Mouse (Mus musculus) neural tube, embryonic 14.5 days (tissue): Measurements from ENCODE around the gene Zbtb44. TPM values are rescaled to one million over a fixed set of nuclear protein-coding genes. Genes with fewer than 3 reads are reported as not detected.

Source experiments
- ATAC-seq: fragments of 200-750 bp; cut with Nextera tagmentation; 2 replicates; pipeline ENCODE4 v1.8.0; 2017; ENCODE audit warnings: low read depth, mild to moderate bottlenecking, moderate TSS enrichment, moderate library complexity
- H3K27ac ChIP-seq: fragments of 300-500 bp; sonication (generic); 2 replicates; pipeline ENCODE4 v1.5.1; 2014; ENCODE audit warnings: low read depth, mild to moderate bottlenecking, control low read depth, low read length, moderate library complexity, mixed read lengths
- H3K27me3 ChIP-seq: fragments of 300-500 bp; sonication (generic); 2 replicates; pipeline ENCODE4 v1.6.1; 2014; ENCODE audit warnings: low read length; ENCODE audit not compliant: control insufficient read depth, insufficient read depth
- H3K36me3 ChIP-seq: fragments of 300-500 bp; sonication (generic); 2 replicates; pipeline ENCODE4 v1.6.1; 2014; ENCODE audit warnings: low read length, mixed read lengths; ENCODE audit not compliant: control insufficient read depth, insufficient read depth
- H3K4me1 ChIP-seq: fragments of 300-500 bp; sonication (generic); 2 replicates; pipeline ENCODE4 v1.6.1; 2014; ENCODE audit warnings: low read length; ENCODE audit not compliant: control insufficient read depth, insufficient read depth
- H3K4me2 ChIP-seq: fragments of 300-500 bp; sonication (generic); 2 replicates; pipeline ENCODE4 v1.6.1; 2014; ENCODE audit warnings: mild to moderate bottlenecking, low read depth, low read length, control low read depth
- H3K4me3 ChIP-seq: fragments of 300-500 bp; sonication (generic); 2 replicates; pipeline ENCODE4 v1.5.1; 2014; ENCODE audit warnings: low read depth, low read length, control low read depth, mixed read lengths
- H3K9ac ChIP-seq: fragments of 300-500 bp; sonication (generic); replicated peaks from 2 replicates; pipeline ENCODE4 v1.6.1; 2014; ENCODE audit warnings: low read depth, mild to moderate bottlenecking, control low read depth, low read length, mixed read lengths
- H3K9me3 ChIP-seq: fragments of 300-500 bp; sonication (generic); 2 replicates; pipeline ENCODE4 v1.6.1; 2016; ENCODE audit warnings: low read length; ENCODE audit not compliant: control insufficient read depth
- WGBS: fragments of 180-500 bp; shearing (Covaris S2); extraction: QIAGEN DNeasy Blood & Tissue Kit; methylation state at CpG from one replicate; pipeline ENCODE4 v1.1.7; 2014; 5-methylcytosine and 5-hydroxymethylcytosine counted together
- polyA plus RNA-seq: library from polyadenylated mRNA; unstranded; fragments of >200 nt; fragmentation: Nextera tagmentation; extraction: Ambion mirVana; gene quantifications from 2 replicates; pipeline ENCODE4 v1.2.1, GENCODE M21; 2014

The Zbtb44 gene
- polyA plus RNA-seq, 1 experiment from 2014 or later: 5.7 TPM

- no peak for ATAC-seq
- H3K9me3 ChIP-seq: no peaks in the 10 kb centered on the region
- H3K9ac ChIP-seq: no peak overlapping the region
- H3K4me2 ChIP-seq: no peak overlapping the region
- no peaks in the 10 kb centered on the region for H3K36me3 ChIP-seq
- H3K4me1 ChIP-seq: no peaks in the 10 kb centered on the region
- WGBS: 95% methylated on average over 11 of the region's 11 CpGs
- no peaks in the 10 kb centered on the region for H3K27me3 ChIP-seq
- no peak overlapping the region for H3K4me3 ChIP-seq
- H3K27ac ChIP-seq: no peak overlapping the region
Measured at GRCm38 (mm10) chr9:31117088-31117487, 86.6 kb downstream of the Zbtb44 start.

GRCm38 (mm10) chr9:31117488-31117887, 87.0 kb downstream of the Zbtb44 start:
- Histone ChIP-seq H3K4me3 (no peak overlapping the region), H3K4me1 (no peaks in the 10 kb centered on the region), H3K27ac (no peak overlapping the region), H3K9me3 (no peaks in the 10 kb centered on the region), H3K9ac (no peak overlapping the region), H3K27me3 (no peaks in the 10 kb centered on the region), H3K4me2 (no peak overlapping the region), H3K36me3 (no peaks in the 10 kb centered on the region)
- WGBS: 86% methylated on average over 6 of the region's 6 CpGs
- no peak for ATAC-seq

- ATAC-seq: no peak
- H3K4me3 ChIP-seq: no peak overlapping the region
- H3K27ac ChIP-seq: no peak overlapping the region
- H3K36me3 ChIP-seq: no peaks in the 10 kb centered on the region
- H3K9ac ChIP-seq: no peak overlapping the region
- no peaks in the 10 kb centered on the region for H3K27me3 ChIP-seq
- H3K4me1 ChIP-seq: no peaks in the 10 kb centered on the region
- no peaks in the 10 kb centered on the region for H3K9me3 ChIP-seq
- 41% methylated on average over 11 of the region's 11 CpGs for WGBS
- no peak overlapping the region for H3K4me2 ChIP-seq
Measured at GRCm38 (mm10) chr9:31118520-31119298, 88.3 kb downstream of the Zbtb44 start.

- Histone ChIP-seq H3K9ac (no peak overlapping the region), H3K4me2 (no peak overlapping the region), H3K9me3 (no peaks in the 10 kb centered on the region), H3K27ac (no peak overlapping the region), H3K4me1 (no peaks in the 10 kb centered on the region), H3K27me3 (no peaks in the 10 kb centered on the region), H3K36me3 (no peaks in the 10 kb centered on the region), H3K4me3 (no peak overlapping the region)
- ATAC-seq: no peak
- 84% methylated on average over 5 of the region's 5 CpGs for WGBS
Measured at GRCm38 (mm10) chr9:31119405-31119804, 89.0 kb downstream of the Zbtb44 start.

- WGBS: 48% methylated on average over 11 of the region's 11 CpGs
- Histone ChIP-seq H3K9ac (no peak overlapping the region), H3K27me3 (no peaks in the 10 kb centered on the region), H3K9me3 (no peaks in the 10 kb centered on the region), H3K27ac (no peak overlapping the region), H3K4me1 (no peaks in the 10 kb centered on the region), H3K4me3 (no peak overlapping the region), H3K4me2 (no peak overlapping the region), H3K36me3 (no peaks in the 10 kb centered on the region)
- no peak for ATAC-seq
Measured at GRCm38 (mm10) chr9:31119882-31120532, 89.6 kb downstream of the Zbtb44 start.

- Histone ChIP-seq H3K27ac (no peak overlapping the region), H3K4me2 (no peak overlapping the region), H3K27me3 (no peaks in the 10 kb centered on the region), H3K9me3 (no peaks in the 10 kb centered on the region), H3K36me3 (no peaks in the 10 kb centered on the region), H3K4me3 (no peak overlapping the region), H3K4me1 (no peaks in the 10 kb centered on the region), H3K9ac (no peak overlapping the region)
- ATAC-seq: no peak
- WGBS: 48% methylated on average over 4 of the region's 4 CpGs
Measured at GRCm38 (mm10) chr9:31120533-31120915, 90.1 kb downstream of the Zbtb44 start.

GRCm38 (mm10) chr9:31122464-31123030, 92.1 kb downstream of the Zbtb44 start:
- ATAC-seq: no peak
- no peaks in the 10 kb centered on the region for H3K4me1 ChIP-seq
- no peaks in the 10 kb centered on the region for H3K27me3 ChIP-seq
- no peak overlapping the region for H3K4me3 ChIP-seq
- 62% methylated on average over 13 of the region's 13 CpGs for WGBS
- no peak overlapping the region for H3K9ac ChIP-seq
- no peak overlapping the region for H3K27ac ChIP-seq
- H3K9me3 ChIP-seq: no peaks in the 10 kb centered on the region
- no peak overlapping the region for H3K4me2 ChIP-seq
- no peaks in the 10 kb centered on the region for H3K36me3 ChIP-seq
